Mouse (Mus musculus): ENCODE measurements around the gene Lgals9. TPM values are rescaled to one million over a fixed set of nuclear protein-coding genes. Genes with fewer than 3 reads are reported as not detected.

Lgals9 gene
- total and polyA plus RNA-seq, 2 experiments: 175 to 1,032 TPM

GRCm38 (mm10) chr11:78985505-78985904 is 759 bp upstream of the Lgals9 start:
- peaks cover 12% of the 10 kb centered on the region for H3K4me1 ChIP-seq (ENCODE audit: control insufficient read depth, insufficient read depth, low read length)
- H3K79me2 ChIP-seq (ENCODE audit: control insufficient read depth, insufficient read depth, low read length): peaks cover 17% of the 10 kb centered on the region; the same call in 1 of the 2 replicates
- H3K4me3 ChIP-seq (ENCODE audit: insufficient read depth, low read depth, low read length): no peak overlapping the region
- H3K9ac ChIP-seq (ENCODE audit: low read depth, low read length): no peak overlapping the region
- TF ChIP-seq CTCF (IDR thresholded peaks at IDR 0.05; ENCODE audit: low read depth, low read length): no peak
- TF ChIP-seq POLR2A (IDR thresholded peaks at IDR 0.05; ENCODE audit: extremely low read depth, insufficient read depth, low read length): no peak
- H3K27me3 ChIP-seq (ENCODE audit: control insufficient read depth, insufficient read depth, low read length): no peaks in the 10 kb centered on the region
- no peak for DNase-seq (ENCODE audit: extremely low read depth, low read depth, low spot score)
- H3K27ac ChIP-seq (replicated peaks; ENCODE audit: insufficient read depth, low read depth, low read length): no peak overlapping the region
- no peaks in the 10 kb centered on the region for H3K36me3 ChIP-seq (ENCODE audit: control insufficient read depth, insufficient read depth, low read length)

GRCm38 (mm10) chr11:78983539-78983938 is 1.2 kb downstream of the Lgals9 start:
- peaks cover 15% of the 10 kb centered on the region for H3K4me1 ChIP-seq (ENCODE audit: control insufficient read depth, insufficient read depth, low read length)
- H3K36me3 ChIP-seq (ENCODE audit: control insufficient read depth, insufficient read depth, low read length): no peaks in the 10 kb centered on the region
- WGBS: 11% methylated on average over 7 of the region's 7 CpGs
- peak overlapping the region; percentile 69 for H3K4me3 ChIP-seq (ENCODE audit: insufficient read depth, low read depth, low read length)
- no peak for TF ChIP-seq POLR2A (IDR thresholded peaks at IDR 0.05; ENCODE audit: extremely low read depth, insufficient read depth, low read length)
- TF ChIP-seq CTCF (IDR thresholded peaks at IDR 0.05; ENCODE audit: low read depth, low read length): no peak
- H3K79me2 ChIP-seq (ENCODE audit: control insufficient read depth, insufficient read depth, low read length): peaks cover 24% of the 10 kb centered on the region; the same call in 1 of the 2 replicates
- H3K27ac ChIP-seq (replicated peaks; ENCODE audit: insufficient read depth, low read depth, low read length): peak overlapping the region; percentile 90
- no peaks in the 10 kb centered on the region for H3K27me3 ChIP-seq (ENCODE audit: control insufficient read depth, insufficient read depth, low read length)
- no peak for DNase-seq (ENCODE audit: extremely low read depth, low read depth, low spot score)
- H3K9ac ChIP-seq (ENCODE audit: low read depth, low read length): peak overlapping the region; percentile 74

- peak overlapping the region; percentile 36 for H3K4me3 ChIP-seq (ENCODE audit: insufficient read depth, low read depth, low read length)
- peak overlapping the region; percentile 90 for H3K27ac ChIP-seq (replicated peaks; ENCODE audit: insufficient read depth, low read depth, low read length)
- H3K27me3 ChIP-seq (ENCODE audit: control insufficient read depth, insufficient read depth, low read length): no peaks in the 10 kb centered on the region
- H3K36me3 ChIP-seq (ENCODE audit: control insufficient read depth, insufficient read depth, low read length): peaks cover under 1% of the 10 kb centered on the region
- H3K9ac ChIP-seq (ENCODE audit: low read depth, low read length): peak overlapping the region; percentile 71
- 5% methylated on average over 12 of the region's 12 CpGs for WGBS
- H3K79me2 ChIP-seq (ENCODE audit: control insufficient read depth, insufficient read depth, low read length): peaks cover 31% of the 10 kb centered on the region; the same call in 1 of the 2 replicates
- TF ChIP-seq POLR2A (IDR thresholded peaks at IDR 0.05; ENCODE audit: extremely low read depth, insufficient read depth, low read length): no peak
- TF ChIP-seq CTCF (IDR thresholded peaks at IDR 0.05; ENCODE audit: low read depth, low read length): no peak
- DNase-seq (ENCODE audit: extremely low read depth, low read depth, low spot score): peak; percentile 96
- peaks cover 21% of the 10 kb centered on the region for H3K4me1 ChIP-seq (ENCODE audit: control insufficient read depth, insufficient read depth, low read length)
Measured at GRCm38 (mm10) chr11:78982513-78983291, 2.0 kb downstream of the Lgals9 start.

GRCm38 (mm10) chr11:78982042-78982441 is 2.7 kb downstream of the Lgals9 start:
- Histone ChIP-seq H3K36me3 (ENCODE audit: control insufficient read depth, insufficient read depth, low read length) (peaks cover 6% of the 10 kb centered on the region), H3K79me2 (ENCODE audit: control insufficient read depth, insufficient read depth, low read length) (peaks cover 38% of the 10 kb centered on the region; the same call in 1 of the 2 replicates), H3K4me3 (ENCODE audit: insufficient read depth, low read depth, low read length) (no peak overlapping the region), H3K9ac (ENCODE audit: low read depth, low read length) (no peak overlapping the region), H3K27ac (replicated peaks; ENCODE audit: insufficient read depth, low read depth, low read length) (peak overlapping the region; percentile 90; the same call in 1 of the 2 replicates), H3K27me3 (ENCODE audit: control insufficient read depth, insufficient read depth, low read length) (no peaks in the 10 kb centered on the region), H3K4me1 (ENCODE audit: control insufficient read depth, insufficient read depth, low read length) (peaks cover 27% of the 10 kb centered on the region)
- peak; percentile 100 for DNase-seq (ENCODE audit: extremely low read depth, low read depth, low spot score)
- WGBS: 23% methylated on average over 2 of the region's 2 CpGs
- TF ChIP-seq POLR2A (IDR thresholded peaks at IDR 0.05; ENCODE audit: extremely low read depth, insufficient read depth, low read length) (no peak), CTCF (IDR thresholded peaks at IDR 0.05; ENCODE audit: low read depth, low read length) (no peak)

- peaks cover 46% of the 10 kb centered on the region; the same call in 1 of the 2 replicates for H3K79me2 ChIP-seq (ENCODE audit: control insufficient read depth, insufficient read depth, low read length)
- no peak for DNase-seq (ENCODE audit: extremely low read depth, low read depth, low spot score)
- no peak overlapping the region for H3K4me3 ChIP-seq (ENCODE audit: insufficient read depth, low read depth, low read length)
- peaks cover 21% of the 10 kb centered on the region for H3K36me3 ChIP-seq (ENCODE audit: control insufficient read depth, insufficient read depth, low read length)
- TF ChIP-seq POLR2A (IDR thresholded peaks at IDR 0.05; ENCODE audit: extremely low read depth, insufficient read depth, low read length): no peak
- TF ChIP-seq CTCF (IDR thresholded peaks at IDR 0.05; ENCODE audit: low read depth, low read length): no peak
- no peak overlapping the region; the same call in 1 of the 2 replicates for H3K9ac ChIP-seq (ENCODE audit: low read depth, low read length)
- H3K27me3 ChIP-seq (ENCODE audit: control insufficient read depth, insufficient read depth, low read length): no peaks in the 10 kb centered on the region
- peaks cover 25% of the 10 kb centered on the region for H3K4me1 ChIP-seq (ENCODE audit: control insufficient read depth, insufficient read depth, low read length)
- peak overlapping the region; percentile 68 for H3K27ac ChIP-seq (replicated peaks; ENCODE audit: insufficient read depth, low read depth, low read length)
- WGBS: 53% methylated on average over 4 of the region's 4 CpGs
Measured at GRCm38 (mm10) chr11:78980083-78980634, 4.6 kb downstream of the Lgals9 start.
